Mouse (Mus musculus): ENCODE measurements around the gene Olfr1416. TPM values are rescaled to one million over a fixed set of nuclear protein-coding genes. Genes with fewer than 3 reads are reported as not detected.

Olfr1416 gene
- total and polyA plus RNA-seq, 3 experiments, result not detected

GRCm38 (mm10) chr1:92436831-92437321 lies 48.0 kb downstream of the Olfr1416 start:
- no peak overlapping the region for H3K4me3 ChIP-seq (replicated peaks in 1 of 3; ENCODE audit: low read depth in 2 of 3, low read length in 2 of 3, poor library complexity in 1 of 3)
- no peaks in the 10 kb centered on the region for H3K4me1 ChIP-seq (ENCODE audit: control insufficient read depth in 1 of 2, insufficient read depth in 2 of 2)
- no peak overlapping the region for H3K4me2 ChIP-seq (ENCODE audit: insufficient read depth, low read depth, poor library complexity, severe bottlenecking)
- no peak overlapping the region for H3K27ac ChIP-seq (ENCODE audit: insufficient read depth, low read depth)
- in situ Hi-C loops (cut with MboI; ENCODE audit: low pct_ligation_motif_present, low pct_unique_long_range_greater_than_20kb, low sequenced_read_pairs), result no loop called here
- H3K9me3 ChIP-seq (replicated peaks; ENCODE audit: low read length), result no peaks in the 10 kb centered on the region
- DNase-seq (ENCODE audit: extremely low read depth), result no peak
- no peaks in the 10 kb centered on the region for H3K79me2 ChIP-seq (replicated peaks; ENCODE audit: control insufficient read depth, extremely low read depth, insufficient read depth, poor library complexity, severe bottlenecking)
- H3K9ac ChIP-seq (ENCODE audit: insufficient read depth, low read depth), result no peak overlapping the region
- TF ChIP-seq NELFE (IDR thresholded peaks at IDR 0.05; ENCODE audit: low read depth, low read length) (no peak), ZMIZ1 (IDR thresholded peaks at IDR 0.05; ENCODE audit: low read depth, low read length) (no peak), MEF2A (IDR thresholded peaks at IDR 0.05; ENCODE audit: borderline replicate concordance, low read depth, low read length) (no peak), JUN (IDR thresholded peaks at IDR 0.05; ENCODE audit: insufficient read depth, low read depth, low read length) (no peak), BHLHE40 (IDR thresholded peaks at IDR 0.05; ENCODE audit: low read depth, low read length) (no peak), CHD1 (IDR thresholded peaks at IDR 0.05; ENCODE audit: low read depth, low read length) (no peak), RAD21 (IDR thresholded peaks at IDR 0.05; ENCODE audit: low read depth, low read length) (no peak), HCFC1 (IDR thresholded peaks at IDR 0.05; ENCODE audit: low read depth, low read length) (no peak), ZKSCAN1 (IDR thresholded peaks at IDR 0.05; ENCODE audit: borderline replicate concordance, low read depth, low read length) (no peak), RCOR1 (conservative IDR thresholded peaks at IDR 0.05; ENCODE audit: low read depth, low read length) (no peak), MAFK (IDR thresholded peaks at IDR 0.05; ENCODE audit: insufficient replicate concordance, low read length) (no peak), PAX5 (IDR thresholded peaks at IDR 0.05; ENCODE audit: low read length) (no peak), IRF4 (IDR thresholded peaks at IDR 0.05; ENCODE audit: low read depth, low read length) (no peak), POLR2AphosphoS2 (IDR thresholded peaks at IDR 0.05; ENCODE audit: low read depth, low read length) (no peak), EP300 (IDR thresholded peaks at IDR 0.05; ENCODE audit: low read length) (no peak), UBTF (IDR thresholded peaks at IDR 0.05; ENCODE audit: low read depth, low read length) (no peak), E2F4 (IDR thresholded peaks at IDR 0.05; ENCODE audit: insufficient replicate concordance, low read depth, low read length) (no peak)
- peaks cover 24 to 40% of the 10 kb centered on the region in 2 experiments for H3K36me3 ChIP-seq (replicated peaks in 1 of 2; ENCODE audit: control insufficient read depth in 1 of 2, insufficient read depth in 1 of 2, low read length in 1 of 2)
- dilution Hi-C loops (cut with MboI; ENCODE audit: extremely low pct_ligation_motif_present, extremely low pct_unique_long_range_greater_than_20kb, low sequenced_read_pairs), result no loop called here
- H3K27me3 ChIP-seq (replicated peaks), result peaks cover 5% of the 10 kb centered on the region

- H3K4me2 ChIP-seq (ENCODE audit: insufficient read depth, low read depth, poor library complexity, severe bottlenecking), result no peak overlapping the region
- no peak for DNase-seq (ENCODE audit: extremely low read depth)
- no peak overlapping the region for H3K4me3 ChIP-seq (replicated peaks in 1 of 3; ENCODE audit: low read depth in 2 of 3, low read length in 2 of 3, poor library complexity in 1 of 3)
- TF ChIP-seq RCOR1 (conservative IDR thresholded peaks at IDR 0.05; ENCODE audit: low read depth, low read length) (no peak), RAD21 (IDR thresholded peaks at IDR 0.05; ENCODE audit: low read depth, low read length) (no peak), ETS1 (conservative IDR thresholded peaks at IDR 0.05; ENCODE audit: low read depth, low read length) (no peak), BHLHE40 (IDR thresholded peaks at IDR 0.05; ENCODE audit: low read depth, low read length) (no peak), MAZ (IDR thresholded peaks at IDR 0.05; ENCODE audit: low read depth, low read length) (no peak), JUN (IDR thresholded peaks at IDR 0.05; ENCODE audit: insufficient read depth, low read depth, low read length) (no peak)
- no peak overlapping the region for H3K27ac ChIP-seq (ENCODE audit: insufficient read depth, low read depth)
- in situ Hi-C loops (cut with MboI; ENCODE audit: low pct_ligation_motif_present, low pct_unique_long_range_greater_than_20kb, low sequenced_read_pairs), result no loop called here
- H3K79me2 ChIP-seq (replicated peaks; ENCODE audit: control insufficient read depth, extremely low read depth, insufficient read depth, poor library complexity, severe bottlenecking), result no peaks in the 10 kb centered on the region
- H3K36me3 ChIP-seq (replicated peaks in 1 of 2; ENCODE audit: control insufficient read depth in 1 of 2, insufficient read depth in 1 of 2, low read length in 1 of 2), result peaks cover 9 to 24% of the 10 kb centered on the region in 2 experiments
- no peaks in the 10 kb centered on the region for H3K4me1 ChIP-seq (ENCODE audit: control insufficient read depth in 1 of 2, insufficient read depth in 2 of 2)
- peaks cover 21% of the 10 kb centered on the region for H3K27me3 ChIP-seq (replicated peaks)
- dilution Hi-C loops (cut with MboI; ENCODE audit: extremely low pct_ligation_motif_present, extremely low pct_unique_long_range_greater_than_20kb, low sequenced_read_pairs), result no loop called here
- H3K9me3 ChIP-seq (replicated peaks; ENCODE audit: low read length), result peaks cover 4% of the 10 kb centered on the region
- H3K9ac ChIP-seq (ENCODE audit: insufficient read depth, low read depth), result no peak overlapping the region
Measured at GRCm38 (mm10) chr1:92434986-92435385, 49.9 kb downstream of the Olfr1416 start.

Measured in CH12.LX (cell line).